Mouse (Mus musculus) embryonic fibroblast, embryonic 13.5 days (primary cell): ENCODE measurements around the gene Eng.

Experiments
- CTCF ChIP-seq: IDR thresholded peaks from 2 replicates; pipeline ENCODE4 v1.5.1; 2011; ENCODE audit warnings: mild to moderate bottlenecking, control low read depth, low read length, moderate library complexity, borderline replicate concordance; ENCODE audit not compliant: insufficient read depth
- POLR2A ChIP-seq: IDR thresholded peaks from 2 replicates; pipeline ENCODE4 v1.6.1; 2011; ENCODE audit warnings: low read depth, mild to moderate bottlenecking, control low read depth, low read length, moderate library complexity

- TF ChIP-seq POLR2A (no peak), CTCF (no peak)
Measured at GRCm38 (mm10) chr2:32724149-32724548, 77.8 kb downstream of the Eng start.
